Mouse (Mus musculus) forebrain, embryonic 10.5 days (tissue): Measurements from ENCODE around the gene Galns. TPM values are rescaled to one million over a fixed set of nuclear protein-coding genes. Genes with fewer than 3 reads are reported as not detected.
"Not testable (repeated sequence)": the region's sequence is repeated elsewhere in the genome, so short reads cannot be mapped to it uniquely, and the experiment has no call there.

Source experiments
- DNase-seq: peaks from one replicate; pipeline ENCODE4 v3.0.0-alpha.2; 2017; ENCODE audit warnings: low spot score; ENCODE audit errors: extremely low spot score
- H3K27ac ChIP-seq: fragments of 300-500 bp; sonication (generic); 2 replicates; pipeline ENCODE4 v1.5.1; 2016; ENCODE audit warnings: mild to moderate bottlenecking
- H3K27me3 ChIP-seq: fragments of 300-500 bp; sonication (generic); 2 replicates; pipeline ENCODE4 v1.6.1; 2016; ENCODE audit warnings: mild to moderate bottlenecking; ENCODE audit not compliant: poor library complexity, severe bottlenecking
- H3K36me3 ChIP-seq: fragments of 300-500 bp; sonication (generic); replicated peaks from 2 replicates; pipeline ENCODE4 v1.6.1; 2016; ENCODE audit warnings: mild to moderate bottlenecking, moderate library complexity
- H3K4me1 ChIP-seq: fragments of 300-500 bp; sonication (generic); 2 replicates; pipeline ENCODE4 v1.6.1; 2016
- H3K4me3 ChIP-seq: fragments of 300-500 bp; sonication (generic); 2 replicates; pipeline ENCODE4 v1.5.1; 2016; ENCODE audit warnings: mild to moderate bottlenecking, moderate library complexity
- H3K9me3 ChIP-seq: fragments of 300-500 bp; sonication (generic); 2 replicates; pipeline ENCODE4 v1.6.1; 2016; ENCODE audit warnings: mild to moderate bottlenecking, moderate library complexity
- WGBS: fragments of 180-500 bp; shearing (Covaris S2); methylation state at CpG from one replicate; pipeline ENCODE4 v1.1.7; 2016; 5-methylcytosine and 5-hydroxymethylcytosine counted together
- polyA plus RNA-seq: library from polyadenylated mRNA; unstranded; fragments of >200 nt; fragmentation: Nextera tagmentation; extraction: Ambion mirVana; gene quantifications from 2 replicates; pipeline ENCODE4 v1.2.1, GENCODE M21; 2016

Galns gene
- polyA plus RNA-seq, 1 experiment from 2014 or later = 5.5 TPM

DNA sequence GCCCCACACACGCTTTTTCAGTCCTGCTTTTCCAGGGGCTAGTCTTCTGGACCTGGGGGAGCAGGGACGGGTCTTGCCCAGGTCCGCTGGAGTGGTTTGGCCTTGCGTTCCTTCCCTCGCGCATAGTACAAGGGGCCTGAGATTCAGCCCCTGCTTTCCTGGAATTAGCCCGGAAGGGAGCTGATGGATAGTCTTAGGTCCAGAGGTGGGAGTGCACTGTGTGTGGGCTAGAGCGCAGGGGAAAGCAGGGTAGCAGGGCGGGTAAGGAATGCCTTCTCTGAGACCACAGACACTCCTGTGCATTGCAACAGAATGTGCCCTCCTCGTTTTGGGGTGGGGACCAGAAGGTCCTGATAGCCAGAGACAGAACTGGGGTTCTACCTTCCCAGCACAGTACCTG is 34.1 kb downstream of the Galns start:
- Histone ChIP-seq H3K4me3 (peak overlapping the region; percentile 77), H3K27ac (peak overlapping the region; percentile 93)

DNA sequence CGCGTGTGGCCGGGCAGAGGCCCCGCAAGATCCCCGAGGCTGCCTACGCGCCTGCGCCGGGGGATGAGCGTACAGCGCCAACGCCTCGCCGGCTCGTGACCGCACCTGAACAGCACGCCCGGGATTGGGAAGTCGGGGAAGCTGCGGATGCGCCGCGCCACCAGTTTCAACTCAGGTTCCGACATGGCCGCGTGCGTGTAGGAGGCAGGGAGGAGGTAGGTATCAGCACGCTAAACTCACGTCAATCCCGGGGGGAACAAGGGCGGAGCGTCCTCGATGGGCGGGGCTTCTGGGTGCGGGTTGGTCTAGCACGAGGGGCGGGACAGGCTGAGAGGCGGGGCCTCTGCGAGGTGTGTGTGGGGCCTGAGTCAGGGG is 34.6 kb downstream of the Galns start, which contains the start of gene Aprt:
Gene Aprt (minus strand): TSS at position 262 of the 375 bp plus-strand sequence.
- peaks cover 37% of the 10 kb centered on the region for H3K36me3 ChIP-seq
- H3K9me3 ChIP-seq = no peaks in the 10 kb centered on the region
- peak within 1 kb of the TSS; percentile 93 for H3K27ac ChIP-seq
- WGBS = under 1% methylated on average over 39 of the region's 39 CpGs
- peak; percentile 92 for DNase-seq
- peaks cover 86% of the 10 kb centered on the region for H3K4me1 ChIP-seq
- H3K27me3 ChIP-seq = no peaks in the 10 kb centered on the region
- H3K4me3 ChIP-seq = peak within 1 kb of the TSS; percentile 77

More for the DNA sequence above, 34.1 kb downstream of the Galns start:
- H3K9me3 ChIP-seq = no peaks in the 10 kb centered on the region
- peaks cover 33% of the 10 kb centered on the region for H3K36me3 ChIP-seq
- no peaks in the 10 kb centered on the region for H3K27me3 ChIP-seq
- H3K4me1 ChIP-seq = peaks cover 81% of the 10 kb centered on the region
- WGBS = 38% methylated on average over 10 of the region's 10 CpGs
- DNase-seq = no peak

DNA sequence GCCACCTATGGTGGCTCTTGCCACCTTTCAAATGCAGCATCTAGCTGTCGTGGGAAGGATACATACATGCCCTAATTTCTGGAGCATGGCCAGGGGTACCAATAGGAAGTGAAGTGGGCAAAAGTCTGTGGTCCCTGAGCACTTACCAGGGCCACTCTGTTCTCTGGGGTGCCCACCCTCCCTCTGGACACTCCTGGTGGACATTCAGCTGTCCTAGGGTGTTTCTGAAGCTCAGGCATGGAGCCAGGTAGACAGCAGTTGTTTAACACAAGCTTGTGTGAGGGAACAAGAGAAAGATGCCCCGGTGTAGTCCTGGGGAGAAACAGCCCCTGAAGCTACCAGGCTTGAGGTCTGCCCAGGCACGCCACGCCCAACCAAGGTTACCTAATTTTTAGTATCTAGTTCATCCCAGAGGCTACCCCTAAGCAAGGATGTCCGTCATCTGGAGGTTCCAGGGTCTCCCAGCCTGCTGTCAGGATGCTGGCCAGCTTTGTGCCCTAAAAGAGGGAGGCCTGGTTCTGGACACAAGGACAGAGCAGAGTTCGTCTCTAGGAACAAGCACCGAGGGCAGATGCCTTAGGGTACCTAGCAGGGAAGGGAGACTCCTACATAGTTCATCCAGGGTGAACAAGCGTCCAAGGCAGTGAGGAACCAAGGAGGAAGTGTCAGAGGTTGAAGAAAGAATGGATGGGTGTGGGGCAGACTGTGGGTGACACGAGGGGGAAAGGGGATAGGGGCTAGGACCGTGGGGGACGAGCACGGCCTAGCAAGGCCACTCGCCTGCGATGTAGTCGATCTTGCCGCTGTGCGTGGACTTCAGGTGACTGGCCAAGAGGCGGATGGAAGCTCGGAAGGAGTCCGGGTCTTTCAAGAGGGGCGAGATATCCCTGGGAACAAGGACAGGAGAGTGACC is 35.3 kb downstream of the Galns start:
- Histone ChIP-seq H3K4me1 (peaks cover 88% of the 10 kb centered on the region), H3K36me3 (peaks cover 44% of the 10 kb centered on the region), H3K9me3 (no peaks in the 10 kb centered on the region), H3K27me3 (no peaks in the 10 kb centered on the region), H3K4me3 (peak overlapping the region; percentile 77), H3K27ac (peak overlapping the region; percentile 93)
- WGBS = 16% methylated on average over 21 of the region's 21 CpGs
- DNase-seq = peak; percentile 30

- Histone ChIP-seq H3K27ac (peak overlapping the region; percentile 93; the same call in 1 of the 2 replicates), H3K36me3 (peaks cover 51% of the 10 kb centered on the region), H3K4me1 (peaks cover 85% of the 10 kb centered on the region), H3K27me3 (no peaks in the 10 kb centered on the region), H3K4me3 (peak overlapping the region; percentile 77), H3K9me3 (peaks cover 2% of the 10 kb centered on the region; the same call in 1 of the 2 replicates)
- WGBS = 78% methylated on average over 8 of the region's 8 CpGs
- no peak for DNase-seq
These were observed 36.0 kb downstream of the Galns start for GRCm38 (mm10) chr8:122575286-122575685.

DNA sequence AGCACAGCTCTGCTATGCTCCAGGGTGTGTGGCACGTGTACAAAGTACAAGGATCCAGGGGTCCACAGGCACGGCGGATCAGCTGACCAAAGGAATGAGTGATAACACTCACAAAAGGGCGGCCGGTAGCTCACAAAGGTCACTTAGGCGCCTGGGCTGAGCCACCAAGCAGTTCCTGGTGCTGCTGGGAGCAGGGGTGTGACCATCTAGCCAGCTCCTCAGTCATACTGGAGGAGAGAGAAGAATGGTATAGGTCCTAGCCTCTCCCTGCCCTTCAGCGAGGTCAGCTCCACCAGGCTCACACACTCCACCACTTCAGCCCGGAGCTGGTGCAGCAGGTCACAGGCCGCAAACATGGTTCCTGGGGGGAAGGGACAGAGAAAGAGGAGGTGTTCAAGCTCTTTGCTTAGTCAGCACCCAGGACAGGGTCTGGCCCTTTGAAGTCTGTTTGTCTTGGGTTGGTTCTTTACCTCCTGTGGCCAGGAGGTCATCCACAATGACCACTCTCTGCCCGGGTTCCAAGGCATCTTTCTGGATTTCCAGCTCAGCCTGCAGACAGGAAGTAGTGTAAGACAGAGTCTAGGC is 36.5 kb downstream of the Galns start:
- 66% methylated on average over 10 of the region's 10 CpGs for WGBS
- peaks cover 7% of the 10 kb centered on the region; the same call in 1 of the 2 replicates for H3K9me3 ChIP-seq
- peaks cover 56% of the 10 kb centered on the region for H3K36me3 ChIP-seq
- peak overlapping the region; percentile 77 for H3K4me3 ChIP-seq
- H3K4me1 ChIP-seq = peaks cover 87% of the 10 kb centered on the region
- no peak for DNase-seq
- H3K27me3 ChIP-seq = no peaks in the 10 kb centered on the region
- 0 out of 2 replicates have a peak overlapping the region, but pooled peaks have one; percentile 3 for H3K27ac ChIP-seq

DNA sequence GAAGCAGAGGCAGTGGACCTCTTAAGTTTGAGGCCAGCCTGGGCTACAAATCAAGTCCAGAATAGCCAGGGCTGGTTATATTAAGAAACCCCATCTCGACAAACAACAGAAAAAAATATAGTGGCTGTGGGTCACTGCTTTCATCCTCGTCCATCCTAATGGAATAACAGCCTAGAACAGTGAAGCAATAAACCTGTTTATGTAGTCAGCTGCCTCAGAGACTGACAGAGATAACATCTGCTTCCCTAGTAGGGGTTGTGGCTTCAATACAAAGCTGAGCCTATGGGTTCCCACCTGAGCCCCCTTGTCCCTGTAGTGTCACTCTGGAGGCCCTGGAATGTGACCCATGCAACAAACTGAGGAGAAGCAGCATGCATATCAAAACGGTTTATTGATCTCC is 37.0 kb downstream of the Galns start:
- no peak overlapping the region for H3K27ac ChIP-seq
- DNase-seq = no peak
- 69% methylated on average over 3 of the region's 3 CpGs for WGBS
- peaks cover 87% of the 10 kb centered on the region for H3K4me1 ChIP-seq
- no peaks in the 10 kb centered on the region for H3K27me3 ChIP-seq
- peaks cover 7% of the 10 kb centered on the region; the same call in 1 of the 2 replicates for H3K9me3 ChIP-seq
- no peak overlapping the region for H3K4me3 ChIP-seq
- peaks cover 61% of the 10 kb centered on the region for H3K36me3 ChIP-seq

GRCm38 (mm10) chr8:122573577-122573976 is 37.7 kb downstream of the Galns start:
- Histone ChIP-seq H3K9me3 (peaks cover 7% of the 10 kb centered on the region; the same call in 1 of the 2 replicates), H3K4me1 (peaks cover 87% of the 10 kb centered on the region), H3K27ac (peak overlapping the region; percentile 62), H3K36me3 (peaks cover 66% of the 10 kb centered on the region), H3K4me3 (peak overlapping the region; percentile 11; the same call in 1 of the 2 replicates), H3K27me3 (no peaks in the 10 kb centered on the region)
- DNase-seq = no peak
- WGBS = 63% methylated on average over 9 of the region's 9 CpGs

GRCm38 (mm10) chr8:122573176-122573575 is 38.1 kb downstream of the Galns start:
- H3K9me3 ChIP-seq, H3K27me3 ChIP-seq, DNase-seq, H3K4me3 ChIP-seq: not testable (repeated sequence)
- H3K36me3 ChIP-seq = peaks cover 66% of the 10 kb centered on the region
- 44% methylated on average over 4 of the region's 4 CpGs for WGBS
- H3K4me1 ChIP-seq = peaks cover 86% of the 10 kb centered on the region
- H3K27ac ChIP-seq = peak overlapping the region; percentile 62

DNA sequence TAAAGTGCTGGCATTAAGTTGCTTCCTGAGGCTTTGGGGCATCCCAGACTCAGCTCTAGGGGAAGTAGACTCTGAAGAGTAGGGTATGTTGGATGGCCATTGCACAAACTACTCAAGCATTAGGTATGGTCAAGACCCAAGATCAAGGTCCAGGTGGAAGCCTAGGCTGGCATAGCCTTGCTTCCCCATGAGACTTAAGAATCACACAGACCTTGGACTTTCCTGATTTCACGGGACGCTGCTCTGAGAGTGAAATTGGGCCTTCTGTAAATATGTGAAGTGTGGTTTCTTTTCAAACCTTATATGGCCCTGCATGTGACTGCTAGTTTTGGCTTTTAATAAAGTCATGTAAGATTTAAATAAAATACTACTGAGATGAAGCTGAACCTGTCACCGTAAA is 38.5 kb downstream of the Galns start:
- Histone ChIP-seq H3K4me1 (peaks cover 87% of the 10 kb centered on the region), H3K9me3 (peaks cover 7% of the 10 kb centered on the region; the same call in 1 of the 2 replicates), H3K27me3 (no peaks in the 10 kb centered on the region), H3K36me3 (peaks cover 66% of the 10 kb centered on the region), H3K4me3 (no peak overlapping the region), H3K27ac (no peak overlapping the region)
- 96% methylated on average over 3 of the region's 3 CpGs for WGBS
- DNase-seq = no peak

GRCm38 (mm10) chr8:122571750-122572267 is 39.5 kb downstream of the Galns start:
- Histone ChIP-seq H3K36me3 (peaks cover 66% of the 10 kb centered on the region), H3K27me3 (no peaks in the 10 kb centered on the region), H3K27ac (no peak overlapping the region), H3K4me3 (no peak overlapping the region), H3K9me3 (peaks cover 7% of the 10 kb centered on the region; the same call in 1 of the 2 replicates), H3K4me1 (peaks cover 87% of the 10 kb centered on the region)
- 96% methylated on average over 17 of the region's 17 CpGs for WGBS
- no peak for DNase-seq

DNA sequence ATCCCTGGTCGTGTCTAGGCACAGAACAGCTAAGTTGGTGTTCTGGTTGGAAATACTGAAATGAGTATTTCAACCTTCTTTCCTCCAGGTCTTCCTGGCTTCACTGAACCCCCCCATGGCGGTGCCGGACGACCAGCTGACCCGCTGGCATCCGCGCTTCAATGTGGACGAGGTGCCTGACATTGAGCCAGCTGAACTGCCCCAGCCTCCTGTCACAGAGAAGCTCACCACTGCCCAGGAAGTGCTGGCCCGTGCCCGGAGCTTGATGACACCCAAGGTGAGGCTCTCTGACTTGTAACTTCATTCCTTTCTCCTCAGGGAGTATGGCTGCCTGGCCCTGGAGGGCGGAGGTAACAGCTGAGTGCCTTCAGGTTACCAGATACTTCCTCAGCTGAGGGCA is 40.1 kb downstream of the Galns start:
- no peak overlapping the region for H3K4me3 ChIP-seq
- H3K4me1 ChIP-seq = peaks cover 87% of the 10 kb centered on the region
- peaks cover 66% of the 10 kb centered on the region for H3K36me3 ChIP-seq

GRCm38 (mm10) chr8:122569996-122570395 is 41.3 kb downstream of the Galns start:
- no peak for DNase-seq
- no peak overlapping the region for H3K27ac ChIP-seq
- H3K27me3 ChIP-seq = no peaks in the 10 kb centered on the region
- H3K36me3 ChIP-seq = peaks cover 63% of the 10 kb centered on the region
- H3K4me3 ChIP-seq = peak overlapping the region; percentile 96; the same call in 1 of the 2 replicates
- H3K4me1 ChIP-seq = peaks cover 77% of the 10 kb centered on the region
- 96% methylated on average over 16 of the region's 16 CpGs for WGBS
- H3K9me3 ChIP-seq = peaks cover 7% of the 10 kb centered on the region; the same call in 1 of the 2 replicates

More for the DNA sequence above, 40.1 kb downstream of the Galns start:
- Histone ChIP-seq H3K27ac (no peak overlapping the region), H3K9me3 (peaks cover 7% of the 10 kb centered on the region; the same call in 1 of the 2 replicates), H3K27me3 (no peaks in the 10 kb centered on the region)
- WGBS = 94% methylated on average over 11 of the region's 11 CpGs
- no peak for DNase-seq
